Mouse (Mus musculus): Measurements from ENCODE around the gene Cacna1s. TPM values are rescaled to one million over a fixed set of nuclear protein-coding genes. Genes with fewer than 3 reads are reported as not detected.
A peak's percentile ranks its signal among the peaks of the same experiment; 100 is the strongest.

Gene Cacna1s
- polyA plus RNA-seq, 1 experiment from 2014 or later = not detected

DNA sequence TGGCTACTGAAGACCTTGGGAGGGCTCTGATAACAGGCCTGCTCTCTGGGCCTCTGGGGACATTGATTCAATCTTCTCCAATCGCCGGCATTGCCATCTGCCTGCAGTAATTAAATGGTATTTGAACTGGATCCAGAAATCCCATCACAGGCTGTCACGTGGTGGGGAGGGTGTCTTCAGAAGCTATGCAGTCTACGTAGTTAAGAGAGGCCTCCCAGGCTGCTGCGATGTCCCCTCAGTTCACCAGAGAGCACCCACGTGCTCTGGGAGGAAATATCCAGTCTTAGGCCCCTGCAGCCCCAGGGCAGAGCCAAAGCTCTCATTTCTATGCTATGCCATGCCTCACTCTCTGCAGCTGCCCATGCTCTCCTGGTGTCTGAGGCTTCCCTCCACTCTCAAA, 89.8 kb downstream of the Cacna1s start:
- no peak overlapping the region for H3K9ac ChIP-seq
- no peak overlapping the region for H3K4me3 ChIP-seq (ENCODE audit: low read depth, low read length)
- no peak for TF ChIP-seq CTCF (IDR thresholded peaks at IDR 0.05; ENCODE audit: low read depth)
- ATAC-seq (ENCODE audit: insufficient read depth) (peak; percentile 61), DNase-seq (peak; percentile 79)
- H3K27me3 ChIP-seq (ENCODE audit: insufficient read depth, low read length) = no peaks in the 10 kb centered on the region
- WGBS = 33% methylated on average over 6 of the region's 6 CpGs
- peaks cover 22% of the 10 kb centered on the region for H3K4me1 ChIP-seq (ENCODE audit: insufficient read depth)
- H3K4me2 ChIP-seq = no peak overlapping the region
- H3K27ac ChIP-seq (ENCODE audit: low read depth) = no peak overlapping the region; the same call in 1 of the 2 replicates
- peaks cover 13% of the 10 kb centered on the region; the same call in 1 of the 2 replicates for H3K36me3 ChIP-seq (ENCODE audit: insufficient read depth)
- no peaks in the 10 kb centered on the region for H3K9me3 ChIP-seq (ENCODE audit: low read depth, low read length)

DNA sequence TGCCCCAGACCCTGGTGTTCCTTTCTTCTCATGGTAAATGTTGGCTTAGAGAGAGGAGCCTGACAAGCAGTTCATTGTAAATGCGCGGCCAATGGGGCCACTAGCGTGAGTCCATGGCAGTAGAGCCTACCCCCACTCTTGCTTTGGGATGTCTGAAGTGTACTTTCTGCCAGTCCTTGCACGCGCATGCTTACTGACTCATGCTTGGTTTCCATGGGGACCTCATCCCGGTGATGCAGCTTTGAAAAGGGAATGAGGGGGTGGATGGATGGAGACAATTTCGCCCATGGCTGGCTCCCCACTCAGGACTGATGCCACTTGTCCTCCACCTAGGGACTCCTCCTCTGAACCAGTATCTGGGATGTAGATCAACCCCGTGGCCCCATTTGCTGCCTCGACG, 91.0 kb downstream of the Cacna1s start:
- H3K4me2 ChIP-seq = no peak overlapping the region
- ATAC-seq (ENCODE audit: insufficient read depth) = no peak
- TF ChIP-seq CTCF (IDR thresholded peaks at IDR 0.05; ENCODE audit: low read depth) = no peak
- H3K9me3 ChIP-seq (ENCODE audit: low read depth, low read length) = no peaks in the 10 kb centered on the region
- H3K4me1 ChIP-seq (ENCODE audit: insufficient read depth) = peaks cover 12% of the 10 kb centered on the region
- no peak overlapping the region for H3K4me3 ChIP-seq (ENCODE audit: low read depth, low read length)
- H3K9ac ChIP-seq = no peak overlapping the region
- H3K27ac ChIP-seq (ENCODE audit: low read depth) = no peak overlapping the region
- H3K36me3 ChIP-seq (ENCODE audit: insufficient read depth) = peaks cover 25% of the 10 kb centered on the region; the same call in 1 of the 2 replicates
- DNase-seq = no peak
- no peaks in the 10 kb centered on the region for H3K27me3 ChIP-seq (ENCODE audit: insufficient read depth, low read length)
- WGBS = 88% methylated on average over 10 of the region's 10 CpGs

DNA sequence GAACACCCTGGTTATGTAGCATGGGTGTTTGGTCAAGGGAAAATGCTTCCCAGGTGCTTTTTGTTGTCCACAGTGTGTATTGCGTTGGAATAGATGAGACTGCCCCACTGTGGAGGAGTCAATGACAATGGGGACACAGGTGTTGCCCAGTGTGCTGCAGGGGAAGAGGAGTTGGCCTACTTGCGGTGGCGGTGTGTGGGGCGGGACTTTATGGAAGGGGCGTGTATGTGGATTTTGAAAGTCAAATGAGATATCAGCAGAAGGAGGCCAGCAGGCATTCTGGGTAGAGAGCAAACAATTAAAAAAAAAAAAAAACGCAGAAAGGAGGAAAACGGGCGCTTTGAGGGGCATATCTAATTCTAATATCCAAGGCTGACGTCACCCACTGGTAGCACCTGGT, 97.2 kb downstream of the Cacna1s start:
- H3K36me3 ChIP-seq (ENCODE audit: insufficient read depth) = peaks cover 58% of the 10 kb centered on the region
- no peak overlapping the region for H3K9ac ChIP-seq
- no peak overlapping the region for H3K27ac ChIP-seq (ENCODE audit: low read depth)
- ATAC-seq (ENCODE audit: insufficient read depth) (no peak), DNase-seq (no peak)
- no peak overlapping the region for H3K4me2 ChIP-seq
- H3K4me1 ChIP-seq (ENCODE audit: insufficient read depth) = no peaks in the 10 kb centered on the region
- WGBS = 86% methylated on average over 9 of the region's 9 CpGs
- TF ChIP-seq CTCF (IDR thresholded peaks at IDR 0.05; ENCODE audit: low read depth) = no peak
- H3K27me3 ChIP-seq (ENCODE audit: insufficient read depth, low read length) = no peaks in the 10 kb centered on the region
- H3K4me3 ChIP-seq (ENCODE audit: low read depth, low read length) = no peak overlapping the region
- no peaks in the 10 kb centered on the region for H3K9me3 ChIP-seq (ENCODE audit: low read depth, low read length)

DNA sequence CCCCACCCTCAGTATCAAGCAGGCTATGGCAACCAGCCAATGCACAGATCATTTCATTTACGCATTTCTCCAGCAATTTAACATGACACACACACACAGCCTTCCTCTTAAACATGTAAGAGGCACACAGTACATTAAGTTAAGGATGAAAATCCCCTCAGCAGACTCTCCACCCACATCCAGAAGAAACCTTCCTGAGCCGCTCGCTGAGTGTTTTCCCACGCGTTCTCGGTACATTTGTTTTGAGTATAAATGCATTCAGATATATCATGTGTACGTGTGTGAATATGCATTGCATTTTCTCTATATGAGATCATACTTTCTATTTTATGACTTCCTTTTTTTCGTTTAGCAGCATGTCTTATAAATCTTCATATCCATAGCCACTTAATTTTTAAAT, 98.8 kb downstream of the Cacna1s start:
- Histone ChIP-seq H3K36me3 (ENCODE audit: insufficient read depth) (peaks cover 56% of the 10 kb centered on the region), H3K9ac (no peak overlapping the region), H3K27ac (ENCODE audit: low read depth) (no peak overlapping the region), H3K4me3 (ENCODE audit: low read depth, low read length) (no peak overlapping the region), H3K27me3 (ENCODE audit: insufficient read depth, low read length) (no peaks in the 10 kb centered on the region), H3K4me1 (ENCODE audit: insufficient read depth) (no peaks in the 10 kb centered on the region), H3K9me3 (ENCODE audit: low read depth, low read length) (no peaks in the 10 kb centered on the region), H3K4me2 (no peak overlapping the region)
- TF ChIP-seq CTCF (IDR thresholded peaks at IDR 0.05; ENCODE audit: low read depth) = no peak
- DNase-seq (no peak), ATAC-seq (ENCODE audit: insufficient read depth) (no peak)
- 75% methylated on average over 8 of the region's 8 CpGs for WGBS

DNA sequence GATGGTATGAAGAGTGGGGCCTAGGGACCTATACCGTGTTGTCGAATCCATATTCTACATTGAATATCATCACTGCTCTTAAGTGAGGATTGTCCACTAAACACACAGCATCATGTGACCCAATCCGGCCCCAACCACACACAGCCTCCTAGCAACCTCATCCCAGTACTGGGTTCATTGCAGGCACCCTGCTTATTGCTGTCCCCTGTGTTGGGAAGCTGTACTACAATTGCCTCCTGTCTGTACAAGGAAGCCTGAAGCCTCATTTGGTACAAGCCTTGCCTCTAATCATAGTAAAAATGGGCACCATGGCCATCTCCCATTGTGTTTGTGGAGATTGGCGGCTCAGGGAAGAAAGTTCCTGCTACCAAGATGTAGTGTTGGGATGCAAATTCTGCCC, 103.8 kb downstream of the Cacna1s start:
- TF ChIP-seq CTCF (IDR thresholded peaks at IDR 0.05; ENCODE audit: low read depth) = no peak
- ATAC-seq (ENCODE audit: insufficient read depth) (no peak), DNase-seq (no peak)
- no peak overlapping the region for H3K4me2 ChIP-seq
- H3K4me1 ChIP-seq (ENCODE audit: insufficient read depth) = no peaks in the 10 kb centered on the region
- peaks cover 61% of the 10 kb centered on the region for H3K36me3 ChIP-seq (ENCODE audit: insufficient read depth)
- no peaks in the 10 kb centered on the region for H3K9me3 ChIP-seq (ENCODE audit: low read depth, low read length)
- H3K27me3 ChIP-seq (ENCODE audit: insufficient read depth, low read length) = no peaks in the 10 kb centered on the region
- H3K9ac ChIP-seq = no peak overlapping the region
- no peak overlapping the region for H3K4me3 ChIP-seq (ENCODE audit: low read depth, low read length)
- 92% methylated on average over 4 of the region's 4 CpGs for whole genome bisulfite sequencing
- no peak overlapping the region for H3K27ac ChIP-seq (ENCODE audit: low read depth)

DNA sequence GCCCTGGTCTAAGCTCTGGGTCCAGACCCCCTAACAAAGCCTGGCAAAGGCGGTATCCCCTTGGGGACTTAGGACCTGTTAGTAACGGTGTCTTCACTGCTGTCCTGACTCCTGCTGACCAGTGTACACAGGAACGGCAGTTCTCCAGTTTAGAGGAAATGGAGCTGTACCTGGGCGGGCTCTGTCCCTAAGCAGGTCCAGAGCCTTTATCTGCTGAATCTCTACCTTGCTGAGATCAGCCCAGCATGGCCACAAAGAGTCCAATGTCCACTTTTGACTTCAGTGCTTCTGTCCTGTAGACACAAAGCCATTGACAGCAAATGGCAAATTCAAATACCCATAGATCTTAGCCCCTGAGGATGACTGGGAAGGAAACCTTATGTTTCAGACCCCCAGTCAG, 104.4 kb downstream of the Cacna1s start:
- no peak for DNase-seq
- H3K9ac ChIP-seq = no peak overlapping the region
- H3K9me3 ChIP-seq (ENCODE audit: low read depth, low read length) = no peaks in the 10 kb centered on the region
- TF ChIP-seq CTCF (IDR thresholded peaks at IDR 0.05; ENCODE audit: low read depth) = no peak
- no peaks in the 10 kb centered on the region for H3K4me1 ChIP-seq (ENCODE audit: insufficient read depth)
- peaks cover 62% of the 10 kb centered on the region for H3K36me3 ChIP-seq (ENCODE audit: insufficient read depth)
- no peak overlapping the region for H3K27ac ChIP-seq (ENCODE audit: low read depth)
- no peak for ATAC-seq (ENCODE audit: insufficient read depth)
- WGBS = 82% methylated on average over 4 of the region's 4 CpGs
- H3K4me3 ChIP-seq (ENCODE audit: low read depth, low read length) = no peak overlapping the region
- no peaks in the 10 kb centered on the region for H3K27me3 ChIP-seq (ENCODE audit: insufficient read depth, low read length)
- H3K4me2 ChIP-seq = no peak overlapping the region

DNA sequence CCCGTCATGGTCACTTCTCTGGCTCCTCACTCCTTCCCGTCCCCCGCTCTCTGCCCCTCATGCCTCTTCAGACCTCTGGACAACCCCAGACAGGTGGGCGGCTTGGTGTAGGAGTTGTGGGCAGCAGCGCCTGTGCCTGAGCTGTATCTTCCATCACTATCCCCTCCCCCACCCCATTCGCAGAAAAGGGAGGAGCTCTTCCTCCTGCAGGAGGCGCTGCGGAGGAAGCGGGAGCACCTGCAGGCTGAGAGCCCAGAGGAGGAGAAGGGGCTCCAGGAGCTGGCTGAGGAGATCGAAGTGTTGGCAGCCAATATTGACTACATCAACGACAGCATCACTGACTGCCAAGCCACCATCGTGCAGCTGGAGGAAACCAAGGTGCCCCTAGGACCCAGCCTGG, 107.3 kb downstream of the Cacna1s start:
- no peaks in the 10 kb centered on the region for H3K9me3 ChIP-seq (ENCODE audit: low read depth, low read length)
- no peak overlapping the region for H3K27ac ChIP-seq (ENCODE audit: low read depth)
- no peak overlapping the region for H3K4me3 ChIP-seq (ENCODE audit: low read depth, low read length)
- ATAC-seq (ENCODE audit: insufficient read depth) (no peak), DNase-seq (no peak)
- no peak overlapping the region for H3K4me2 ChIP-seq
- peaks cover 68% of the 10 kb centered on the region for H3K36me3 ChIP-seq (ENCODE audit: insufficient read depth)
- H3K9ac ChIP-seq = no peak overlapping the region
- no peaks in the 10 kb centered on the region for H3K4me1 ChIP-seq (ENCODE audit: insufficient read depth)
- 38% methylated on average over 12 of the region's 12 CpGs for WGBS
- peak; percentile 39 for TF ChIP-seq CTCF (IDR thresholded peaks at IDR 0.05; ENCODE audit: low read depth)
- no peaks in the 10 kb centered on the region for H3K27me3 ChIP-seq (ENCODE audit: insufficient read depth, low read length)

DNA sequence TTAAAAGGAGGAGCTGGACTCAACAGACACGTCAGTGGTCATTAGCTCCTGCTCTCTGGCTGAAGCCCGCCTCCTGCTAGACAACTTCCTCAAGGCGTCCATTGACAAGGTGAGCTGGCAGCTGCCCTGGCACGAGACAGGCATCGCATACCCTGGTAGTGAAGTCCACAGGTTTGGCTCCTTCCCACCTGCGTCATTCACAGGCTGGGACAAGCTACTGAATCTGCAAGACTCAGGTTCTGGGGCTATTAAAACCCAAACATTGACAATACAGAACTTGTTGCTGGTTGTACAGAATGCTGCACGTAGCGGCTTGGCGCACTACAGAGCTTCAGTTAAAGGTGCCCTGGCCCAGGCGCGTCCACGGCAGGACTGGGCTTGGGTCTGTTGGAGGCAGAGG, 107.7 kb downstream of the Cacna1s start:
- H3K36me3 ChIP-seq (ENCODE audit: insufficient read depth) = peaks cover 69% of the 10 kb centered on the region

More for the DNA sequence above, 107.7 kb downstream of the Cacna1s start:
- no peak overlapping the region for H3K27ac ChIP-seq (ENCODE audit: low read depth)
- H3K4me3 ChIP-seq (ENCODE audit: low read depth, low read length) = no peak overlapping the region
- 82% methylated on average over 12 of the region's 12 CpGs for WGBS
- H3K9ac ChIP-seq = no peak overlapping the region
- no peak overlapping the region for H3K4me2 ChIP-seq
- no peak for ATAC-seq (ENCODE audit: insufficient read depth)
- no peak for DNase-seq
- TF ChIP-seq CTCF (IDR thresholded peaks at IDR 0.05; ENCODE audit: low read depth) = no peak
- no peaks in the 10 kb centered on the region for H3K9me3 ChIP-seq (ENCODE audit: low read depth, low read length)
- no peaks in the 10 kb centered on the region for H3K27me3 ChIP-seq (ENCODE audit: insufficient read depth, low read length)
- H3K4me1 ChIP-seq (ENCODE audit: insufficient read depth) = no peaks in the 10 kb centered on the region

Data from lung, embryonic 14.5 days (tissue).